ENCODE assay signal across 9 mouse cellular contexts in genomic region chr9:40376711-40377410, GRCm38 (mm10).
DNase-seq lines count a peak whose midpoint lies in the region; ATAC-seq and TF ChIP-seq lines count a peak whose summit lies in the region.
"Had no signal": no experiment of that assay in that cellular context is flagged by ENCODE, and none has a peak within 500 bp of the region (broad histone marks: within the 10 kb centered on the region; RNA-seq: fewer than 3 reads in every experiment).

No protein-coding gene starts in this region.

- peak overlapping the region; percentile 77 for H3K4me3 ChIP-seq in left cerebral cortex, adult 2 months
- H3K4me3 ChIP-seq in forebrain, embryonic 12.5 days (replicated peaks), result no peak overlapping the region
- H3K4me3 ChIP-seq in limb, embryonic 10.5 days, result peak overlapping the region; percentile 37; the same call in 1 of the 2 replicates

- no peak for TF ChIP-seq CTCF in left cerebral cortex, adult 2 months (IDR thresholded peaks at IDR 0.05)

- H3K36me3 ChIP-seq in forebrain, embryonic 12.5 days (replicated peaks), result no peaks in the 10 kb centered on the region
- H3K36me3 ChIP-seq in limb, embryonic 10.5 days, result no peaks in the 10 kb centered on the region

- DNase-seq in left cerebral cortex, adult 2 months (ENCODE audit: extremely low spot score in 1 of 2, low spot score in 2 of 2), result no peak
- DNase-seq in left cerebral cortex, adult 9 months (ENCODE audit: low spot score in 2 of 2), result no peak
- no peak for DNase-seq in limb, embryonic 10.5 days (ENCODE audit: low spot score)
- peak; percentile 63 for DNase-seq in retina, embryonic 14.5 days (ENCODE audit: low spot score)
- no peak for DNase-seq in lung, postnatal 25 days (ENCODE audit: low spot score)
- no peak for DNase-seq in gastrocnemius, adult 8-10 months (ENCODE audit: low spot score in 2 of 2)
- DNase-seq in MN1 (ENCODE audit: low spot score), result no peak
- DNase-seq: heart, postnatal 14 days had no signal

- H3K9me3 ChIP-seq in forebrain, embryonic 12.5 days, result no peaks in the 10 kb centered on the region
- no peaks in the 10 kb centered on the region for H3K9me3 ChIP-seq in limb, embryonic 10.5 days (replicated peaks)

- H3K27me3 ChIP-seq in forebrain, embryonic 12.5 days, result no peaks in the 10 kb centered on the region
- H3K27me3 ChIP-seq in limb, embryonic 10.5 days (ENCODE audit: low read depth, poor library complexity, severe bottlenecking), result no peaks in the 10 kb centered on the region; the same call in 1 of the 2 replicates

- WGBS in forebrain, embryonic 12.5 days, result 38% methylated on average over 9 of the region's 9 CpGs
- 75% methylated on average over 9 of the region's 9 CpGs for WGBS in limb, embryonic 10.5 days

- H3K27ac ChIP-seq in left cerebral cortex, adult 2 months, result peak overlapping the region; percentile 92
- peak overlapping the region; percentile 46; the same call in 1 of the 2 replicates for H3K27ac ChIP-seq in forebrain, embryonic 12.5 days
- no peak overlapping the region for H3K27ac ChIP-seq in limb, embryonic 10.5 days

- H3K4me1 ChIP-seq in forebrain, embryonic 12.5 days, result peaks cover 30% of the 10 kb centered on the region
- peaks cover 23% of the 10 kb centered on the region for H3K4me1 ChIP-seq in limb, embryonic 10.5 days

- intact Hi-C loops in left cerebral cortex, adult 2 months (cut with DNase I), result loop anchor here (5.0 kb wide), 1 partner anchor 35 kb away; no protein-coding TSS in a partner anchor

- H3K9ac ChIP-seq in forebrain, embryonic 12.5 days, result peak overlapping the region; percentile 42; the same call in 1 of the 2 replicates

- peak; percentile 30; the same call in 1 of the 2 replicates for ATAC-seq in forebrain, embryonic 12.5 days (ENCODE audit: low FRiP score)

- peak overlapping the region; percentile 52 for H3K4me2 ChIP-seq in forebrain, embryonic 12.5 days
